Mouse (Mus musculus): ENCODE data around the gene Grb7.

GRCm38 (mm10) chr11:98485749-98486148 lies 39.6 kb downstream of the Grb7 start:
- TF ChIP-seq POLR2A (IDR thresholded peaks at IDR 0.05; ENCODE audit: low read depth, low read length) (no peak), CTCF (conservative IDR thresholded peaks at IDR 0.05 in 1 of 2, IDR thresholded peaks at IDR 0.05 in 1 of 2; ENCODE audit: low read depth in 2 of 2, low read length in 2 of 2) (no peak), TCF12 (IDR thresholded peaks at IDR 0.05; ENCODE audit: low read depth, low read length) (no peak), IRF4 (IDR thresholded peaks at IDR 0.05; ENCODE audit: low read depth, low read length) (no peak), JUN (IDR thresholded peaks at IDR 0.05; ENCODE audit: insufficient read depth, low read depth, low read length) (no peak), NELFE (IDR thresholded peaks at IDR 0.05; ENCODE audit: low read depth, low read length) (no peak), EP300 (IDR thresholded peaks at IDR 0.05; ENCODE audit: low read length) (no peak), POLR2AphosphoS2 (IDR thresholded peaks at IDR 0.05; ENCODE audit: low read depth, low read length) (no peak), USF2 (conservative IDR thresholded peaks at IDR 0.05; ENCODE audit: low read depth, low read length) (no peak), MAFK (IDR thresholded peaks at IDR 0.05; ENCODE audit: insufficient replicate concordance, low read length) (peak; percentile 73; the same call in 1 of the 2 replicates), GABPA (IDR thresholded peaks at IDR 0.05; ENCODE audit: insufficient replicate concordance, low read depth, low read length) (no peak), JUND (conservative IDR thresholded peaks at IDR 0.05; ENCODE audit: low read depth, low read length) (no peak), MEF2A (IDR thresholded peaks at IDR 0.05; ENCODE audit: borderline replicate concordance, low read depth, low read length) (no peak)
